ENCODE assay signal across 13 mouse cellular contexts in genomic region chr12:84020528-84020927, GRCm38 (mm10). TPM values are rescaled to one million over a fixed set of nuclear protein-coding genes. Genes with fewer than 3 reads are reported as not detected.
A peak's percentile ranks its signal among the peaks of the same experiment; 100 is the strongest.
DNase-seq lines count a peak whose midpoint lies in the region; ATAC-seq and TF ChIP-seq lines count a peak whose summit lies in the region.
"Not testable (repeated sequence)": the region's sequence is repeated elsewhere in the genome, so short reads cannot be mapped to it uniquely, and the experiment has no call there.
"Had no signal": no experiment of that assay in that cellular context is flagged by ENCODE, and none has a peak within 500 bp of the region (broad histone marks: within the 10 kb centered on the region; RNA-seq: fewer than 3 reads in every experiment).

No protein-coding gene starts in this region.

- not testable (repeated sequence) for H3K9ac ChIP-seq in heart, postnatal 0 days (replicated peaks; ENCODE audit: low read depth, low read length); limb, embryonic 13.5 days; lung, embryonic 16.5 days (ENCODE audit: low read length)

- not testable (repeated sequence) for H3K9me3 ChIP-seq in heart, postnatal 0 days (replicated peaks; ENCODE audit: control insufficient read depth, low read length); limb, embryonic 13.5 days; lung, embryonic 16.5 days (ENCODE audit: control insufficient read depth, low read length)

- peak; percentile 77; the same call in 1 of the 2 replicates for TF ChIP-seq EP300 in heart, postnatal 0 days (IDR thresholded peaks at IDR 0.05; ENCODE audit: low read depth)

- not testable (repeated sequence) for H3K36me3 ChIP-seq in heart, postnatal 0 days (replicated peaks; ENCODE audit: control insufficient read depth, insufficient read depth, low read length); kidney, adult 2 months (ENCODE audit: control insufficient read depth, insufficient read depth, low read length); lung, embryonic 16.5 days (ENCODE audit: control insufficient read depth, insufficient read depth, low read length)
- H3K36me3 ChIP-seq in limb, embryonic 13.5 days, result peaks cover 13% of the 10 kb centered on the region

- H3K4me2 ChIP-seq in heart, postnatal 0 days (ENCODE audit: low read depth, low read length); limb, embryonic 13.5 days (replicated peaks): not testable (repeated sequence)
- peak overlapping the region; percentile 18; the same call in 1 of the 2 replicates for H3K4me2 ChIP-seq in lung, embryonic 16.5 days (ENCODE audit: low read depth, low read length)

- 12% methylated on average over 7 of the region's 7 CpGs for WGBS in heart, postnatal 0 days
- WGBS in kidney, adult 2 months, result 20% methylated on average over 7 of the region's 7 CpGs
- 53% methylated on average over 7 of the region's 7 CpGs for WGBS in limb, embryonic 13.5 days
- 16% methylated on average over 7 of the region's 7 CpGs for WGBS in lung, embryonic 16.5 days

- ATAC-seq in heart, postnatal 0 days (ENCODE audit: insufficient read depth, low read depth), result peak; percentile 94
- ATAC-seq in limb, embryonic 13.5 days (ENCODE audit: low FRiP score, low read depth), result peak; percentile 54
- peak; percentile 86 for ATAC-seq in lung, embryonic 16.5 days (ENCODE audit: low read depth)

- H3K27ac ChIP-seq in heart, postnatal 0 days (ENCODE audit: low read depth), result peak overlapping the region; percentile 51; the same call in 1 of the 2 replicates
- H3K27ac ChIP-seq in kidney, adult 2 months (ENCODE audit: insufficient read depth, low read depth, low read length); limb, embryonic 13.5 days; lung, embryonic 16.5 days (ENCODE audit: low read length): not testable (repeated sequence)

- not testable (repeated sequence) for H3K4me3 ChIP-seq in heart, postnatal 0 days (ENCODE audit: low read depth, low read length); kidney, adult 2 months (ENCODE audit: insufficient read depth, low read depth, low read length); limb, embryonic 13.5 days; lung, embryonic 16.5 days (ENCODE audit: low read length)

- intact Hi-C loops in gastrocnemius, postnatal 14 days (cut with DNase I; ENCODE audit: low total_unique reads), result not testable (repeated sequence)

- peak; percentile 61 for DNase-seq in adrenal gland, adult 8-10 months
- DNase-seq in gastrocnemius, postnatal 14 days, result peak; percentile 45
- DNase-seq in heart, postnatal 0 days (ENCODE audit: low spot score), result peak; percentile 82
- peak; percentile 97 for DNase-seq in kidney, adult 2 months
- peak; percentile 38 for DNase-seq in ovary, postnatal 36 days (ENCODE audit: low spot score)
- peak; percentile 64 for DNase-seq in urinary bladder, postnatal 25 days (ENCODE audit: low spot score)

- TF ChIP-seq CTCF in heart, postnatal 0 days (IDR thresholded peaks at IDR 0.05; ENCODE audit: low read depth); kidney, adult 2 months (conservative IDR thresholded peaks at IDR 0.05; ENCODE audit: insufficient read depth, insufficient read length, low read depth, low read length): not testable (repeated sequence)

- not testable (repeated sequence) for H3K4me1 ChIP-seq in heart, postnatal 0 days (ENCODE audit: control insufficient read depth, insufficient read depth); kidney, adult 2 months (ENCODE audit: control insufficient read depth, insufficient read depth, low read length); limb, embryonic 13.5 days; lung, embryonic 16.5 days (replicated peaks; ENCODE audit: control insufficient read depth, insufficient read depth, low read length)

- H3K27me3 ChIP-seq in heart, postnatal 0 days (ENCODE audit: control insufficient read depth, insufficient read depth, low read length); kidney, adult 2 months (replicated peaks; ENCODE audit: control insufficient read depth, insufficient read depth, low read length); limb, embryonic 13.5 days; lung, embryonic 16.5 days (ENCODE audit: control insufficient read depth, insufficient read depth, low read depth, low read length): not testable (repeated sequence)

- not testable (repeated sequence) for TF ChIP-seq POLR2A in kidney, adult 2 months (IDR thresholded peaks at IDR 0.05; ENCODE audit: low read depth, low read length)

RNA-seq across cellular contexts. Expression of gene Acot1, which starts 11.2 kb away (rescaled TPM):
- total RNA-seq in adrenal gland, adult 8-10 months (2022), result 10 to 100 TPM in 3 of 4 experiments, 1 to 10 TPM in 1; 4.8 to 15.3 (median 12.3) TPM
- total RNA-seq in gastrocnemius, postnatal 14 days (2021), result 1 to 10 TPM; 5.7 to 8.0 TPM
- 71.5 and 122 TPM in 2 replicates for total RNA-seq in heart, postnatal 0 days (2014; rRNA removed; ENCODE audit: low replicate concordance)
- polyA plus RNA-seq in heart, postnatal 0 days (2015; fragmentation: Nextera tagmentation; extraction: Ambion mirVana), result 137 and 142 TPM in 2 replicates
- 67.8 and 73.1 TPM in 2 replicates for polyA plus RNA-seq in kidney, adult 2 months (2012; rRNA removed)
- polyA plus RNA-seq in limb, embryonic 13.5 days (2015; fragmentation: Nextera tagmentation; extraction: Ambion mirVana), result 33.7 and 38.6 TPM in 2 replicates
- 82.2 and 86.7 TPM in 2 replicates for polyA plus RNA-seq in lung, embryonic 16.5 days (2015; fragmentation: Nextera tagmentation; extraction: Ambion mirVana)

RNA-seq across cellular contexts. Expression of gene Acot4, which starts 17.7 kb away (rescaled TPM):
- total RNA-seq in adrenal gland, adult 8-10 months (2022), result 1 to 10 TPM in 2 of 4 experiments, under 1 TPM in 2; 0.56 to 3.5 (median 1.7) TPM
- under 1 TPM; 0.16 to 0.27 TPM for total RNA-seq in gastrocnemius, postnatal 14 days (2021)
- total RNA-seq in heart, postnatal 0 days (2014; rRNA removed; ENCODE audit: low replicate concordance), result 0.31 and 18.2 TPM in 2 replicates
- 0.55 and 0.60 TPM in 2 replicates for polyA plus RNA-seq in heart, postnatal 0 days (2015; fragmentation: Nextera tagmentation; extraction: Ambion mirVana)
- polyA plus RNA-seq in kidney, adult 2 months (2012; rRNA removed), result 47.8 and 63.5 TPM in 2 replicates
- 0.23 and 0.63 TPM in 2 replicates for polyA plus RNA-seq in limb, embryonic 13.5 days (2015; fragmentation: Nextera tagmentation; extraction: Ambion mirVana)
- 0.47 and 0.58 TPM in 2 replicates for polyA plus RNA-seq in lung, embryonic 16.5 days (2015; fragmentation: Nextera tagmentation; extraction: Ambion mirVana)

RNA-seq across cellular contexts. Expression of gene Gm49366, which starts 18.2 kb away (rescaled TPM):
- 1 to 10 TPM in 1 of 4 experiments, not detected in 3; 1.2 TPM for total RNA-seq in adrenal gland, adult 8-10 months (2022)
- not detected for total RNA-seq in gastrocnemius, postnatal 14 days (2021)
- not detected in 2 replicates for total RNA-seq in heart, postnatal 0 days (2014; rRNA removed; ENCODE audit: low replicate concordance)
- not detected in 2 replicates for polyA plus RNA-seq in heart, postnatal 0 days (2015; fragmentation: Nextera tagmentation; extraction: Ambion mirVana)
- 0.35 TPM in 1 of 2 replicates, not detected in the other for polyA plus RNA-seq in kidney, adult 2 months (2012; rRNA removed)
- not detected in 2 replicates for polyA plus RNA-seq in limb, embryonic 13.5 days (2015; fragmentation: Nextera tagmentation; extraction: Ambion mirVana)
- polyA plus RNA-seq in lung, embryonic 16.5 days (2015; fragmentation: Nextera tagmentation; extraction: Ambion mirVana), result not detected in 2 replicates
- polyA plus RNA-seq: cerebellum, adult 2 months; embryonic facial prominence, embryonic 10.5 days; forebrain, embryonic 15.5 days; hindbrain, embryonic 13.5 days; neural tube, embryonic 11.5 days had no signal

RNA-seq across cellular contexts. Expression of gene Acot3, which starts 31.4 kb away (rescaled TPM):
- 1 to 10 TPM in 1 of 4 experiments, under 1 TPM in 1, not detected in 2; 0.29 to 2.8 TPM for total RNA-seq in adrenal gland, adult 8-10 months (2022)
- not detected for total RNA-seq in gastrocnemius, postnatal 14 days (2021)
- 0.31 and 0.54 TPM in 2 replicates for total RNA-seq in heart, postnatal 0 days (2014; rRNA removed; ENCODE audit: low replicate concordance)
- polyA plus RNA-seq in heart, postnatal 0 days (2015; fragmentation: Nextera tagmentation; extraction: Ambion mirVana), result 1.8 and 2.1 TPM in 2 replicates
- polyA plus RNA-seq in kidney, adult 2 months (2012; rRNA removed), result 30.7 and 37.0 TPM in 2 replicates
- 0.17 and 0.20 TPM in 2 replicates for polyA plus RNA-seq in limb, embryonic 13.5 days (2015; fragmentation: Nextera tagmentation; extraction: Ambion mirVana)
- polyA plus RNA-seq in lung, embryonic 16.5 days (2015; fragmentation: Nextera tagmentation; extraction: Ambion mirVana), result 0.11 and 0.29 TPM in 2 replicates

RNA-seq across cellular contexts. Expression of gene Acot2, which starts 32.9 kb away (rescaled TPM):
- 10 to 100 TPM; 16.1 to 33.1 (median 23.3) TPM for total RNA-seq in adrenal gland, adult 8-10 months (2022)
- total RNA-seq in gastrocnemius, postnatal 14 days (2021), result 10 to 100 TPM; 12.8 to 20.2 TPM
- total RNA-seq in heart, postnatal 0 days (2014; rRNA removed; ENCODE audit: low replicate concordance), result 158 and 228 TPM in 2 replicates
- 300 and 309 TPM in 2 replicates for polyA plus RNA-seq in heart, postnatal 0 days (2015; fragmentation: Nextera tagmentation; extraction: Ambion mirVana)
- 32.8 and 32.9 TPM in 2 replicates for polyA plus RNA-seq in kidney, adult 2 months (2012; rRNA removed)
- 21.1 and 25.0 TPM in 2 replicates for polyA plus RNA-seq in limb, embryonic 13.5 days (2015; fragmentation: Nextera tagmentation; extraction: Ambion mirVana)
- 40.9 and 43.6 TPM in 2 replicates for polyA plus RNA-seq in lung, embryonic 16.5 days (2015; fragmentation: Nextera tagmentation; extraction: Ambion mirVana)

Comparison
In these comparisons a context has a peak if more than half of its experiments do, and no peak if none do; other contexts are left out.
1. DNase-seq: peak in every context shown above with its lines; median percentile 97 in kidney, adult 2 months; 82 in heart, postnatal 0 days; 64 in urinary bladder, postnatal 25 days; 61 in adrenal gland, adult 8-10 months; 45 in gastrocnemius, postnatal 14 days; 38 in ovary, postnatal 36 days.
2. RNA of gene Acot4, which starts 17.7 kb away (polyA plus RNA-seq): 47.8 to 63.5 TPM in kidney, adult 2 months; 0.47 to 0.58 TPM in lung, embryonic 16.5 days, 0.55 to 0.60 TPM in heart, postnatal 0 days and 0.23 to 0.63 TPM in limb, embryonic 13.5 days; every median in the first group is over 10 times any median in the second.
3. Peak in every context shown above with its lines, with median percentiles within 50 percentile points of each other: ATAC-seq.